Comparison of ENCODE assay signal across 8 mouse cellular contexts in the genomic region with DNA sequence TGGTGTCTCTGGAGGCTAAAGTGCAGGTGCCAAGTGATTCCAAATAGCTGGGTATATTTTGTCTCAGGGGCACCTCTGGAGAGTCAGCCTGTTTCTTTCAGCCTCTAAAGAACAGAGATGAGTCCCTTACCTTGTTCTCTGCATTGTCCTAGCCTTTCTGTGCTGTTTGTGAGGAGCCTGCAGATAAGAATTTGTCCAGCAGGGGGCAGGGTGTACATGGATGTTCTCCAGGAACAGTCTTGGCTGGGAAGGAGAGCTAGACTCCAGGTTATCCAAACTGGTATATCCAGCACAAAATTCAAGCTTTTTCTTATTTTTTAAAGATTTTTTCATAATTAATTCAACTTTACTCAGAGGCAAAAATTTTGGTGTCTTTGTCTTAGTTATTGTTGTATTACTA. TPM values are rescaled to one million over a fixed set of nuclear protein-coding genes. Genes with fewer than 3 reads are reported as not detected.
A peak's percentile ranks its signal among the peaks of the same experiment; 100 is the strongest.
DNase-seq lines count a peak whose midpoint lies in the region; ATAC-seq and TF ChIP-seq lines count a peak whose summit lies in the region.

No protein-coding gene starts in this region.

- H3K36me3 ChIP-seq in heart, adult 2 months (ENCODE audit: control insufficient read depth, insufficient read depth, low read length) = no peaks in the 10 kb centered on the region
- no peaks in the 10 kb centered on the region for H3K36me3 ChIP-seq in heart, embryonic 10.5 days
- no peaks in the 10 kb centered on the region for H3K36me3 ChIP-seq in ES-E14 (ENCODE audit: control insufficient read depth, insufficient read depth, low read length, poor library complexity, severe bottlenecking)
- no peaks in the 10 kb centered on the region for H3K36me3 ChIP-seq in neural tube, embryonic 11.5 days (ENCODE audit: control insufficient read depth, insufficient read depth, low read length)

- no peaks in the 10 kb centered on the region for H3K79me2 ChIP-seq in heart, adult 2 months (replicated peaks; ENCODE audit: control insufficient read depth, insufficient read depth, low read length)

- no peaks in the 10 kb centered on the region for H3K4me1 ChIP-seq in heart, adult 2 months (ENCODE audit: control insufficient read depth, insufficient read depth, low read length)
- H3K4me1 ChIP-seq in heart, embryonic 10.5 days = no peaks in the 10 kb centered on the region
- H3K4me1 ChIP-seq in ES-E14 (ENCODE audit: control insufficient read depth in 2 of 2, insufficient read depth in 2 of 2, low read length in 2 of 2, poor library complexity in 1 of 2) = no peaks in the 10 kb centered on the region
- no peaks in the 10 kb centered on the region for H3K4me1 ChIP-seq in neural tube, embryonic 11.5 days (ENCODE audit: control insufficient read depth, insufficient read depth, low read length)

- no peak overlapping the region for H3K9ac ChIP-seq in heart, adult 2 months (ENCODE audit: low read depth, low read length)
- no peak overlapping the region for H3K9ac ChIP-seq in ES-E14 (ENCODE audit: insufficient read depth, low read depth, low read length, poor library complexity, severe bottlenecking)
- H3K9ac ChIP-seq in neural tube, embryonic 11.5 days (ENCODE audit: low read length) = no peak overlapping the region

- in situ Hi-C loops in ES-E14 (cut with MboI; ENCODE audit: low sequenced_read_pairs in 2 of 2, unreplicated experiment in 2 of 2) = no loop called here

- no peak for ATAC-seq in neural tube, embryonic 11.5 days (ENCODE audit: insufficient read depth, low FRiP score, low TSS enrichment)
- no peak for ATAC-seq in granulocyte monocyte progenitor cell, adult 5-6 weeks (replicated peaks; ENCODE audit: poor library complexity, severe bottlenecking)

- no peaks in the 10 kb centered on the region for H3K27me3 ChIP-seq in heart, adult 2 months (ENCODE audit: control insufficient read depth, insufficient read depth, low read length)
- H3K27me3 ChIP-seq in heart, embryonic 10.5 days (ENCODE audit: insufficient read depth, poor library complexity, severe bottlenecking) = no peaks in the 10 kb centered on the region
- no peaks in the 10 kb centered on the region for H3K27me3 ChIP-seq in neural tube, embryonic 11.5 days (ENCODE audit: control insufficient read depth, insufficient read depth, low read length)

- no peak for TF ChIP-seq POLR2A in heart, adult 2 months (IDR thresholded peaks at IDR 0.05; ENCODE audit: insufficient read depth, low read depth, low read length)

- no peak for TF ChIP-seq EP300 in heart, adult 2 months (IDR thresholded peaks at IDR 0.05; ENCODE audit: insufficient read depth, low read depth, low read length)

- DNase-seq in heart, adult 2 months = peak; percentile 4 to 40
- no peak for DNase-seq in heart, embryonic 10.5 days (ENCODE audit: low spot score)
- peak; percentile 13 for DNase-seq in ES-E14 (ENCODE audit: low read depth, low spot score)
- peak; percentile 21 for DNase-seq in cerebellum, adult 9-11 months
- DNase-seq in heart, postnatal 14 days = peak; percentile 32 to 50
- DNase-seq in left cerebral cortex, adult 2 months (ENCODE audit: extremely low spot score in 1 of 2, low spot score in 2 of 2) = peak; percentile 46 to 48
- DNase-seq in neural tube, embryonic 11.5 days (ENCODE audit: low spot score) = peak; percentile 26

- no peak overlapping the region for H3K4me2 ChIP-seq in neural tube, embryonic 11.5 days (ENCODE audit: low read depth)

- H3K9me3 ChIP-seq in heart, embryonic 10.5 days = no peaks in the 10 kb centered on the region
- H3K9me3 ChIP-seq in ES-E14 (ENCODE audit: control insufficient read depth, insufficient read depth, low read depth, low read length) = no peaks in the 10 kb centered on the region
- H3K9me3 ChIP-seq in neural tube, embryonic 11.5 days (ENCODE audit: control insufficient read depth, low read length) = no peaks in the 10 kb centered on the region

- H3K4me3 ChIP-seq in heart, adult 2 months = no peak overlapping the region
- H3K4me3 ChIP-seq in heart, embryonic 10.5 days = no peak overlapping the region
- no peak overlapping the region for H3K4me3 ChIP-seq in ES-E14 (ENCODE audit: insufficient read depth in 1 of 2, low read depth in 1 of 2, low read length in 2 of 2, poor library complexity in 1 of 2, severe bottlenecking in 1 of 2)
- no peak overlapping the region for H3K4me3 ChIP-seq in left cerebral cortex, adult 2 months
- H3K4me3 ChIP-seq in neural tube, embryonic 11.5 days (ENCODE audit: low read depth, low read length) = no peak overlapping the region

- intact Hi-C loops in heart, adult 2 months (cut with DNase I) = no loop called here
- intact Hi-C loops in heart, postnatal 14 days (cut with DNase I) = loop anchor here (5.0 kb wide), 1 partner anchor 115 kb away; no protein-coding TSS in a partner anchor
- intact Hi-C loops in left cerebral cortex, adult 2 months (cut with DNase I) = loop anchor here (5.0 kb wide), 1 partner anchor 115 kb away; no protein-coding TSS in a partner anchor

- peak; percentile 64 for TF ChIP-seq CTCF in heart, adult 2 months (IDR thresholded peaks at IDR 0.05)
- peak; percentile 60 for TF ChIP-seq CTCF in left cerebral cortex, adult 2 months (IDR thresholded peaks at IDR 0.05)

- H3K27ac ChIP-seq in heart, adult 2 months = no peak overlapping the region
- no peak overlapping the region for H3K27ac ChIP-seq in heart, embryonic 10.5 days
- no peak overlapping the region for H3K27ac ChIP-seq in ES-E14 (ENCODE audit: insufficient read depth, low read depth, low read length, poor library complexity, severe bottlenecking)
- H3K27ac ChIP-seq in left cerebral cortex, adult 2 months = no peak overlapping the region
- no peak overlapping the region for H3K27ac ChIP-seq in neural tube, embryonic 11.5 days (ENCODE audit: low read depth, low read length)

TF ChIP-seq in ES-E14, 5 proteins besides CTCF, POLR2A, EP300 and RAD21:
- TF ChIP-seq CHD2 (IDR thresholded peaks at IDR 0.05; ENCODE audit: low read depth, low read length) (no peak), ZNF384 (IDR thresholded peaks at IDR 0.05; ENCODE audit: low read depth, low read length) (no peak), MAFK (IDR thresholded peaks at IDR 0.05; ENCODE audit: insufficient read depth, low read depth, low read length) (no peak), HCFC1 (IDR thresholded peaks at IDR 0.05; ENCODE audit: borderline replicate concordance, insufficient read depth, low read length) (no peak), ZC3H11A (IDR thresholded peaks at IDR 0.05; ENCODE audit: borderline replicate concordance, low read depth, low read length) (no peak)

RNA-seq across cellular contexts. Expression of gene Gm6592, which starts 11.8 kb away (rescaled TPM):
- total RNA-seq in heart, adult 2 months (2021) = not detected
- polyA plus RNA-seq in heart, adult 2 months (2012; rRNA removed) = not detected in 2 replicates
- polyA plus RNA-seq in heart, embryonic 10.5 days (2016; fragmentation: Nextera tagmentation; extraction: Ambion mirVana) = not detected in 2 replicates
- not detected in 2 replicates for total RNA-seq in ES-E14 (2012; rRNA removed)
- not detected for total RNA-seq in heart, postnatal 14 days (2021)
- total RNA-seq in left cerebral cortex, adult 2 months (2021) = not detected
- not detected in 2 replicates for polyA plus RNA-seq in neural tube, embryonic 11.5 days (2014; fragmentation: Nextera tagmentation; extraction: Ambion mirVana)
- total RNA-seq in granulocyte monocyte progenitor cell, adult 5-6 weeks (2014; fragmentation: Nextera tagmentation) = not detected in 2 replicates
- not detected in 2 replicates for total RNA-seq in granulocyte monocyte progenitor cell, adult 5-6 weeks (2017)

RNA-seq across cellular contexts. Expression of gene Ssxb5, which starts 28.6 kb away (rescaled TPM):
- not detected for total RNA-seq in heart, adult 2 months (2021)
- not detected in 2 replicates for polyA plus RNA-seq in heart, adult 2 months (2012; rRNA removed)
- not detected in 2 replicates for polyA plus RNA-seq in heart, embryonic 10.5 days (2016; fragmentation: Nextera tagmentation; extraction: Ambion mirVana)
- total RNA-seq in ES-E14 (2012; rRNA removed) = not detected in 2 replicates
- not detected for total RNA-seq in heart, postnatal 14 days (2021)
- total RNA-seq in left cerebral cortex, adult 2 months (2021) = not detected
- not detected in 2 replicates for polyA plus RNA-seq in neural tube, embryonic 11.5 days (2014; fragmentation: Nextera tagmentation; extraction: Ambion mirVana)
- not detected in 2 replicates for total RNA-seq in granulocyte monocyte progenitor cell, adult 5-6 weeks (2014; fragmentation: Nextera tagmentation)
- total RNA-seq in granulocyte monocyte progenitor cell, adult 5-6 weeks (2017) = not detected in 2 replicates

RNA-seq across cellular contexts. Expression of gene Gm5751, which starts 42.0 kb away (rescaled TPM):
- not detected for total RNA-seq in heart, adult 2 months (2021)
- not detected in 2 replicates for polyA plus RNA-seq in heart, adult 2 months (2012; rRNA removed)
- polyA plus RNA-seq in heart, embryonic 10.5 days (2016; fragmentation: Nextera tagmentation; extraction: Ambion mirVana) = not detected in 2 replicates
- total RNA-seq in ES-E14 (2012; rRNA removed) = not detected in 2 replicates
- total RNA-seq in heart, postnatal 14 days (2021) = not detected
- not detected for total RNA-seq in left cerebral cortex, adult 2 months (2021)
- polyA plus RNA-seq in neural tube, embryonic 11.5 days (2014; fragmentation: Nextera tagmentation; extraction: Ambion mirVana) = not detected in 2 replicates
- not detected in 2 replicates for total RNA-seq in granulocyte monocyte progenitor cell, adult 5-6 weeks (2014; fragmentation: Nextera tagmentation)
- total RNA-seq in granulocyte monocyte progenitor cell, adult 5-6 weeks (2017) = not detected in 2 replicates
